Mouse (Mus musculus) heart, adult 11 months (tissue): ENCODE measurements around the gene Lysmd1.

Experiments used
- DNase-seq: peaks from one replicate; pipeline ENCODE4 v3.0.0; 2022

Gene Lysmd1

GRCm38 (mm10) chr3:95139586-95140288 lies 5.8 kb downstream of the Lysmd1 start:
- DNase-seq, result peak; percentile 96

- no peak for DNase-seq
These were observed 6.4 kb downstream of the Lysmd1 start for GRCm38 (mm10) chr3:95140289-95140595.

- no peak for DNase-seq
These were observed 6.9 kb downstream of the Lysmd1 start for GRCm38 (mm10) chr3:95140795-95141194.

- peak; percentile 97 for DNase-seq
These were observed 7.6 kb downstream of the Lysmd1 start for GRCm38 (mm10) chr3:95141474-95141873.

- DNase-seq, result peak; percentile 96
These were observed 8.2 kb downstream of the Lysmd1 start, which contains the start of gene Tnfaip8l2 for GRCm38 (mm10) chr3:95141952-95142616. Tnfaip8l2 (minus strand) TSS chr3:95142360.

- DNase-seq, result peak; percentile 98
These were observed 8.7 kb downstream of the Lysmd1 start for GRCm38 (mm10) chr3:95142617-95143011.

- no peak for DNase-seq
These were observed 14.0 kb downstream of the Lysmd1 start for GRCm38 (mm10) chr3:95147924-95148323.

GRCm38 (mm10) chr3:95153874-95154273 lies 20.0 kb downstream of the Lysmd1 start:
- DNase-seq, result peak; percentile 90

GRCm38 (mm10) chr3:95159511-95159986 lies 25.7 kb downstream of the Lysmd1 start:
- DNase-seq, result peak; percentile 87

GRCm38 (mm10) chr3:95159987-95160963 lies 26.4 kb downstream of the Lysmd1 start, which contains the start of gene Sema6c:
Sema6c (plus strand) TSS chr3:95160457.
- DNase-seq, result peak; percentile 100

- DNase-seq, result peak; percentile 93
These were observed 27.2 kb downstream of the Lysmd1 start for GRCm38 (mm10) chr3:95161041-95161551.

- DNase-seq, result peak; percentile 89
These were observed 27.9 kb downstream of the Lysmd1 start for GRCm38 (mm10) chr3:95161618-95162344.

GRCm38 (mm10) chr3:95162345-95162628 lies 28.4 kb downstream of the Lysmd1 start:
- no peak for DNase-seq

GRCm38 (mm10) chr3:95163419-95164255 lies 29.7 kb downstream of the Lysmd1 start:
- DNase-seq, result peak; percentile 91

- DNase-seq, result peak; percentile 91
These were observed 30.3 kb downstream of the Lysmd1 start for GRCm38 (mm10) chr3:95164256-95164550.

GRCm38 (mm10) chr3:95164840-95165239 lies 31.0 kb downstream of the Lysmd1 start:
- DNase-seq, result no peak

GRCm38 (mm10) chr3:95169996-95170395 lies 36.1 kb downstream of the Lysmd1 start:
- peak; percentile 90 for DNase-seq

GRCm38 (mm10) chr3:95171105-95171504 lies 37.2 kb downstream of the Lysmd1 start:
- DNase-seq, result peak; percentile 90

GRCm38 (mm10) chr3:95172526-95173255 lies 38.8 kb downstream of the Lysmd1 start:
- DNase-seq, result peak; percentile 92

GRCm38 (mm10) chr3:95173256-95173949 lies 39.5 kb downstream of the Lysmd1 start:
- DNase-seq, result peak; percentile 91
